Mouse (Mus musculus): ENCODE results near the gene Zkscan14.
A peak's percentile ranks its signal among the peaks of the same experiment; 100 is the strongest.
"Not testable (repeated sequence)": the region's sequence is repeated elsewhere in the genome, so short reads cannot be mapped to it uniquely, and the experiment has no call there.

Gene Zkscan14

DNA sequence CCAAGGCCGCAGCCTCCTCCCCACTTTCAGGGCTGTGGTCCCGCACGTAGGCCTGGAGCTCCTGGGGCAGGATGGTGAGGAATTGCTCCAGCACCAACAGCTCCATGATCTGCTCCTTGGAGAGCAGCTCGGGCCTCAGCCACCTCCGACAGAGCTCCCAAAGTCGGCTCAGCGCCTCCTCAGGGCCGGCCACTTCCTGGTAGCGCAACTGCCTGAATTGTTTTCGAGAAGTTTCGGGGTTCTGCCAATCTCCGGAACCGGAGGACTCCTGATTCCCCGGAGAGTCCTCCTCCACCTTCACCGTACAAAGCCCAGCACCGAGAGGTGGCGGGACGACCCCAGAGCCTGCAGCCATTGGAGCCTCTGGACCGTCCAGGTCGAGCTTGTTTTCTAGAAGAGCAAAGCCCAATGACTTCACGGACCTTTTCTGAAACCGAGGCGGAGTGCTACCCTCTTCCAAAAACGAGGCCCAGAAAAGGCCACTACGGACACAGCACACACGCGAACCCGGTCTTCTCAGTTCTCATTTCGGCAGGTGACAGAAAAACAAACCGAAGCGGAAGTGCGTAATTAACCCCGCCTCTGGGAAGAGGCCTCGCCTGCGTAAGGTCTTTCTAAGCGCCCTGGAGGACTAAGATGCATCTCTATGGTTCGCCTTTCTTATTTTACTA lies at the start of gene Zkscan14:
Zkscan14 (minus strand) TSS at position 548 of the 671 bp plus-strand sequence.
- peak; percentile 47 for DNase-seq (ENCODE audit: low spot score)

DNA sequence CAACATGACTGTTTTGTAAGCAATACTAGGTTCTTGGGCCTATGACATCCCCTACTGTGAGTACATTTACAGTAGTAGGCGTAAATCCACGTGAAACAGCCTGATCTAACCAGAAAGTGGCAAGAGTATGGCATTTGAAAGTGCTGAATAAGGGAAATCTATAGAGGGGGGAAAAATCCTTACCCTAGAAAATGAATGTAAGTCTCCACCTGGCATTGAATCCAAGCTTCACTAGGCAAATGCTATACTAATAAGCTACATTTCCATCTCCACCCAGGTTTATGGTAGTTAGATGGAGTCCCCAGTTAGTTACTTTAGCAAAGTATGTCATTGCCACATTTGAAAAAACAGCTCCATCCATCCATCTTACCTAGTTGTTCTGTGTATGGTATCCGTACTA lies 47.9 kb upstream of the Zkscan14 start:
- no peak for DNase-seq (ENCODE audit: low spot score)

DNA sequence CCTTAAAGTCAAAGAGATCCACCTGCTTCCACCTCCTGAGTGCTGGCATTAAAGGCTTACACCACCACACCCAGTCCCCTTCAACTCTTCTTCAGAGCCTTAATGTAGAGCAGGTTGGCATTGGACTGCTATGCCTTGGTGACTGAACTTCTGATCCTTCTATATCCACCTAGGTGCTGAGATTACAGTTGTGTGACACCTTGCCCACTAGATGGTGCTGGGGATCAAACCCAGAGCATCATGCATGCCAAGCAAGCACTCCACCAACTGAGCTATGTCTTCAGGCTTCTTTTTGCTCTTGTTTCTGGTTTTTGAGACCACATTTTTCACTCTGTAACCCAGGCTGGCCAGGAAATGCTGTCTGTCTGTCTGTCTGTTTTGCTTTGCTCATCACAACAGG lies 33.0 kb upstream of the Zkscan14 start:
- DNase-seq (ENCODE audit: low spot score): no peak

DNA sequence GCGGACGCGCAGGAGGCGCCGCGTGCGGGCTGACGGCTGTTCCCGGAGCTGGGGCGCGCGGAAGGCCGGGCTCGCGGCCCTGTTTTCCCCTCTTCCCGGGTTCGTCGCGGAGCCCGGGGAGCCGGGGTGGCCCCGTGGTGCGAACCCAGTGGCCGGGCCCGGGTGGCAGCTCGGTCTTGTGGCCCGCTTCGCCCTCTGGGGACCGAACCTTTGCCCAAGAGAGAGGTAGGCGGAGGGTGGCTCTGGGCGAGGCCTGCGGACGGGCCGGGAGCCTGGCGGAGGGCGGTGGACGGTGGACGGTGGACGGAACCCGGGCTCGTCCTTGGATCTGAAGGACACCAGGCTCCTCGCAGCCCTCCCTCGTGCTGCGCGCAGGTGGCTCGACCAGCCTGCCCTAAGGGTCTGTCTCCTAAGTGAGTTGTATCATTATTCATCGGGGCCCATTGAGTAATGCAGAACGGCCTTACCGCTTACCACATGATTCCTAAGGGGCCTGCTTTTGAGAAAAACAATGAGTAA lies 30.3 kb upstream of the Zkscan14 start:
- no peak for DNase-seq (ENCODE audit: low spot score)

DNA sequence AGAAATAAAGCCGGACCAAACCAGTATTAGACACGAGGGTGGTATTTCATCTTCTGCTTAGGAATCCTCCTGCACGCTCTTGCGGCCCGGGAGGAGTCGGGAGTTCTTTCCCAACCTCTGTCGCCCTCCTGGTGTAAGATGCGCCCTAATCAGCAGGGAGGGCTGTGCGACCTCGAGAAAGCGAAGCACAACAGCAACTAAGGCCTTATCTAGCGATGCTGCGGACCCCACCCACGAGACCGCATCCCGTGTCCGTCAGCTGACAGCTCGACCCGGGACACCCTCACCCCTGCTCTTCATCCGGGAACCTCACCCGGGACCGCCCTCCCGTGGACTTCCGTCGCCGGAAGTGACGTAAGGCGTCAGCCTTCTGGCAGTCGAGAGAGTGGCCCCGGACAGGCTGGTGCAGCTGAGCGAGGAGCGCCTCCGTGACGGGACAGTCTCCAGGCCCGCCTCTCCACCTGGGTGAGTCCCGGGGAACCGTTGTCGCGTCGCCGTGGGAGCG lies 29.8 kb upstream of the Zkscan14 start, which contains the start of gene Zfp655:
Zfp655 (plus strand) TSS at position 349 of the 505 bp plus-strand sequence.
- DNase-seq (ENCODE audit: low spot score): peak; percentile 96

DNA sequence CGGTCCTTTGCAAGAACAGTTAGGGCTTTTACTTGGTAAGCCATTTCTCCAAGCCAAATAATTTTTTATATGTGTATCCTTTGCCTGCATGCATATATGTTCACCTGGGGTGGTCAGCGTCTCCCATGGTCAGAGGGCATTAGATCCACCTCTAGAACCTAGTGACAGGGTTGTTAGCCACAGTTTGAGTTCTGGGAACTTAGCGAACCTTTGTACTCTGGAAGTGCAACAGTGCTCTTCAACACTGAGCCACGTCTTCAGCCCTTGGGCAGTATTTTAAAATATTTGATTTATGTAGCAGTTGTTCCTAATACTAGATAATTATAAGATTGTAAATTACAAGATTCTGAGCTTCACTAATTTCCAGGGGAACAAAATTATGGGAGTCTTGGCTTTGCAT lies 29.0 kb upstream of the Zkscan14 start:
- no peak for DNase-seq (ENCODE audit: low spot score)

DNA sequence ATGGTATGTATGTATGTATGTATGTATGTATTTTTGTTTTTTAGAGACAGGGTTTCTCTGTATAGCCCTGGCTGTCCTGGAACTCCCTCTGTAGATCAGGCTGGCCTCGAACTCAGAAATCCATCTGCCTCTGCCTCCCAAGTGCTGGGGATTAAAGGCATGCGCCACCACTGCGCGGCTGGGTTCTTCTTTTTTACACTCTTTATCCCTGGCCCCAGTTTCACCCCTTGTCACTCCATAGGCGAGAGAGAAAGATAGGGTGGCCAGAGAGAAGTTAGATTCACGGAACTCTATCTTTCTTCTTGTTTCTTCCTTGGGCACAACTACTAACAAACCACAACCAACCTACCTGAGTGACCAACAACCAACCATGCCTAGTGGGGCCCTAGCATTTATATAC lies 27.6 kb upstream of the Zkscan14 start:
- DNase-seq (ENCODE audit: low spot score): not testable (repeated sequence)

DNA sequence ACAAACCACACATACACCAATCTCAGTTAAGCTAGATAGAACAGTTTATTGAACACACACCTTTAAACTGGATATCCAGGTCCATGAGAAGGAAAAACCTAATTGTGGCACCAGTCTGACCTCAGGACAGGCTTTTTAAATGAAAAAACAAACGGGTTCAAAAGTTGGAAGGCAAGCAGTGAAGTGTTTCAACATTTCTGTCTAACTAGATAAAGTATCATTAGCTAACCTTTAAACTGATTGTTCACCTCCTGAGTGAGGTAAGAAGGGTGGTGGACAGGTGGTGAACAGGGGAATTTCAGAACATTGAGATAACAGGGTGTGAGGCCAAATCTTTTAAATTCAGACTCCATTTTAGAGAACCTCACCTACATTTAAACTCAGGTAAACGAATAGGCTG lies 24.8 kb upstream of the Zkscan14 start:
- DNase-seq (ENCODE audit: low spot score): no peak

DNA sequence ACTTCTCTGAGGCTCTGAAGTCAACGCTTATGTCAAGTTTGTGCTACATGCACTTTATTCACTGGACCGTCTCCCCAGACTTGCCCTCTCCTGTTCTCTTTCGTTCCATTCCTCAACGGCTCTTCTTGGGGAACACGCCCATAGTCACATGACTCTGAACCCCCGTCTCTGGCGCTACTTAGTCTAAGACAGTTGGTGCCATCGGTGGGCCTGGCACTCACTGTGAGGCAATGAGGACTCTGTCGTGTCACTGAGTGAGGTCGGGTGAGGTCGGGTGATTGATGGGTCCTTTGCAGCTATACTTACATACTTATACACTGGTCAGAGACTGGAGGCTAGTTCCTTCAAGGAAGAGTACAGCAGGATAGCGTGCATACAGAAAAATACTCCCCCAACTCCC lies 21.7 kb upstream of the Zkscan14 start:
- no peak for DNase-seq (ENCODE audit: low spot score)

DNA sequence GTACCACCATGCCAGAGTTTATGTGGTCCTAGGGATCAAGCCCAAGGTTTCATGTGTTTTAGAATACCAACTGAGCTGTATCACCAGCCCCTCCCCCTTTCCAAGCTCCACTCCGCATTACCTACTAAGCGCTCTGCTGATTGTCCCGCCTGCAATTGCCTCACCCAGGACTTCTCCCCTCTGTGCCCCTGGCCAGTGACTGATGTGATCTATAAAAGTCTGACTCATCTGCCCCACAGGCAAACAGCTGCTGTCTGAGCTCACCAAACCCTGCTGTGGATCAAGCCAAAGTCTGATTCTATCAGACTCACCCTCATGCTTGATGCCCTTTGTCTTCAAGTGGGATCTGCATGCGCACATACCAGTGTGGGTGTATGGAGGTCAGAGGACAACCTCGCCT lies 21.2 kb upstream of the Zkscan14 start:
- no peak for DNase-seq (ENCODE audit: low spot score)

DNA sequence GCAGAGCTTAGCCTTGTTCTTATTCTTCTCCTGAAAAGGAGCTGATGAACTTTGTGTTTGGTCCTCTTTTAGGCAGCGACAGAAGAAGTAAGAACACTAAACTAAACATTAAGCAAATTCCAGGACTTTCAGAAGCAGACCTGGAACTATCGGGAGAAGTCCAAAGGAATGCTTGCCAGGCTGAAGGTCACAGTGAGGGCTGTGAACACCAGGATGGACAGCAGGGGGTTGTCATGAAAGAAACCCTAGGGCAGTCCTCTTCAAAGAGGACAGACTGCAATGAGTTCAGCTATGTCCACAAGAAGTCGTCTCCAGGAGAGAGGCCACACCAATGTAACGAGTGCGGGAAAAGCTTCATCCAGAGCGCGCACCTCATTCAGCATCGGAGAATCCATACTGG lies 18.3 kb upstream of the Zkscan14 start:
- DNase-seq (ENCODE audit: low spot score): no peak

DNA sequence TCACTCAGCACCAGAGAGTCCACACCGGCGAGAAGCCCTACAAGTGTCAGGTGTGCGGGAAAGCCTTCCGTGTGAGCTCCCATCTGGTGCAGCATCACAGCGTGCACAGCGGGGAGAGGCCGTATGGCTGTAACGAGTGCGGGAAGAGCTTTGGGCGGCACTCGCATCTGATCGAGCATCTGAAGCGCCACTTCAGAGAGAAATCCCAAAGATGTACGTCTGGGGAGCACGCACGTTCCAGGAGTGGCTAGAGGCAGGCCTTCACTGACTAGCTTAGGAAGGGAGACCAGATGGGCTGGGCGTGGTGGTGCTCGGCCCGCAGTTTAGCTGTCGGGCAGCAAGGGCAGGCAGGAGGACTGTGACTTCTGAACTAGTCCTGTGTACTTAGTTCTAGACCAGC lies 17.0 kb upstream of the Zkscan14 start:
- no peak for DNase-seq (ENCODE audit: low spot score)

DNA sequence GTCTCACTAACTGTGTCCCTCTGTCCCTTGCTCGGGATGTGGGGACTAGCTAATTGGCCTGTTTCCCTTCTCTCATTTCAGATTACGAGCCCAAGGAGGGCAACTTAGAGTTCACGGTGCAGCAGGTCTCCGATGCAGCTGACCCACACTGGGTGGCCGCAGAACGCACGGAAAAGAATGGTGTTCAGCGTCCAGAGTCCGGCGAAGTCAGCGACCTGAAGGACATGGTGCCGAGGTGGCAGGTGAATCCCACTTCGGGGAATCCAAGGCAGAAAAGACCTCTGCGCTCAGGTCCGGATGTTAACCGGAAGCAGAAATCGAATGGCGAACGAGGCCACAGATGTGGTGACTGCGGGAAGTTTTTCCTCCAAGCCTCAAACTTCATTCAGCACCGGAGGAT lies 16.5 kb upstream of the Zkscan14 start:
- DNase-seq (ENCODE audit: low spot score): no peak

DNA sequence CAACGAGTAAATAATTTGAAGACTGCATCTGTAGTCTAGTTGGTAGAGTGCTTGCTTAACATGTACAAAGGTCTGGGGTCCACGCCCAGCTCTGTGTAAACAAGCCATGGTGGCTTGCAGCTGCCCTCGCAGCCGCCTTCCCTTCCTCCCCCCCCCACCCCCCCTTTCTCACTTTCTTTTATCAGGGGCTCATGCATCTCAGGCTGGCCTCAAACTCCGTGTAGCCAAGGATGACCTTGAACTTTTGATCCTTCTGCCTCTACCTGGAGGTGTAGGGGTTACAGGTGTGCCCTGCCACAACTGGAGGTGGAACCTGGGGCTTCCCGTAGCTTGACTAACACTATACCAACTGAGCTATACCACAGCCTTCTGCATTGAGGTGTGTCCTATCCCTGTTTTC lies 16.1 kb upstream of the Zkscan14 start:
- no peak for DNase-seq (ENCODE audit: low spot score)

DNA sequence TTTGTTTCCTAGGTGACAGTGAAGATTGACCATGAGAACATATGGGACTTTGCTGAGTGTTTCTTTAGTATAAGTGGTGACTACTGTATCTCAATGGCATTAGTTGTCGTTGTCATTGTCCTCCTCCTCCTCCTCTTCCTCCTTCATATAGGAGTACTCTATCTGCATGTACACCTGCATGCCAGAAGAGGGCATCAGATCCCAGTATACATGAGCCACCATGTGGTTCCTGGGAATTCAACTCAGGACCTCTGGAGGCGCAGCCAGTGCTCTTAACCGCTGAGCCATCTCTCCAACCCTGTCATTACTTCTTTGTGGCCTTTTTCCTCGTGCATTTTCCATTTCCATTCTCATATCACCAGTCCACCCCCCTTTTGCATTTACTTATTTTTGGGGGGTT lies 13.0 kb upstream of the Zkscan14 start:
- DNase-seq (ENCODE audit: low spot score): no peak

DNA sequence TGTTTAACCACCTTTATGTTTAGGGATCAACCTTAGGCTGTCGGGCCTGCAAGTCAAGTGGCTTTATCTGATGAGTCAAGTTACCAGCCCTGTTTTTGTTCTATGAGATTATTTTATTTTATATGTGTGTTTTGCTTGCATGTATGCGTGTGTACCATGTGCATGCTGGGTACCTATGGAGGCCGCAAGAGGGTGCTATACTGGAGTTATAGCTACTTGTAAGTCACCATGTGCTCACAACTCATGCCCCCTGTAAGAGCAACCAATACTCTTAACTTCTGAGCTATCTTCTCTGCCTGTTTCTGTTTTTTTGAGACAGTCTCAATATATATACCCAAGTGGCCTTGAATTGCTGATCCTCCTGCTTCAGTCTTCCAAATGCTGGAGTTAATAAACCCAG lies 11.8 kb upstream of the Zkscan14 start:
- DNase-seq (ENCODE audit: low spot score): no peak

DNA sequence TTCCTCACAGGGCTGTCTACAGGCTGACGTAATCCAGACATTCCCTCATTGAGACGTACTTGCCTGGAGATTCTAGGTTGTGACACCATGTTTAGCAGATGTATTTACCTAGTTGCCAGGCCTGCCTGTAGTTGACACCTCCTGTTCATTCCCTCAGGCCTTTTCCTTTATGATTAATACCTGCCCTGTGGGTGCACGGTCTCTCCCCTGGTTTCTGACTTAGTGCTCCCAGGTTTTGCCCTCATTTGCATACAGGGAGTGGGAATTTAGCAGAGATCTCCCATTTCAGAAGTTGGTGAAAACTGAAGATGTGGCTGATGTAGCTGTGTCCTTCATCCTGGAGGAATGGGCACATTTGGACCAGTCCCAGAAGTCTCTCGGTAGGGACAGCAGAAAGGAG lies 10.5 kb upstream of the Zkscan14 start:
- DNase-seq (ENCODE audit: low spot score): no peak

DNA sequence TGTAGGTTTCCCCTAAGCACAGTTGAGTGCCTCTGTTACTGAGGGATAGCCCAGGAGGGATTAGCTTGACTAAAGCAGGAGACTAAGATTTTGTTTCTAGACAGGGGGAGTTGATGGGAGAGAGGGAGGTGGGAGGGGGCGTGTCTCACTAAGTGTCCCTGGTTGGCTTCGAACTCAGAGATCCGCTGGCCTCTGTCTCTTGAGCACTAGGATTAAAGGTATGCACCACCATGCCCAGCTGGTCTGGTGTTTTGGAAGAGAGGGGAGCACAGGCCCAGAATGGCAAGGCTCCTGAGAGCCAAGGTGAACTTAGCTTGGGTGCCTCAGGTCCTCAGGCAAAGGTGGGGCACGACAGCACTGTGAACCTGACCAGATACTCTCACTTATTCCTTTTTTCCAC lies 9.7 kb upstream of the Zkscan14 start:
- no peak for DNase-seq (ENCODE audit: low spot score)

DNA sequence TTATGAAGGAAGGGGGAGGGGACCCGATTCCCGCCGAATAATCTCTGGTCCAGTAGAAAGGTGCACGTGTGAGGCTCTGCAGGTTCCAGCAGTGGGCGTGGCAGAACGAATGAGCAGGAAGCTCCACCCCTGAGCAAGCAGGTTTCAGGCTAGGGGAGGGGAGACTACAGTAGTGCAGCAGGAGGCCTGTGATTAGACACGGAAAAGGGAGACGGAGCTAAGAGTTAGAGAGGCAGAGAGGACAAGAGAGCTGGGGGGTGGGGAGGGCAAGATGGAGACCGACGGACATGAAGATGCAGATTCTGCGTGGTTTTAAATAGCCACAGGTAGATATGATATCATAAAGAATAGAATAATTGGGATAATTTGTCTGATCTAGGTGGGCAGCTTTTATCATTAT lies 6.7 kb upstream of the Zkscan14 start:
- DNase-seq (ENCODE audit: low spot score): not testable (repeated sequence)

DNA sequence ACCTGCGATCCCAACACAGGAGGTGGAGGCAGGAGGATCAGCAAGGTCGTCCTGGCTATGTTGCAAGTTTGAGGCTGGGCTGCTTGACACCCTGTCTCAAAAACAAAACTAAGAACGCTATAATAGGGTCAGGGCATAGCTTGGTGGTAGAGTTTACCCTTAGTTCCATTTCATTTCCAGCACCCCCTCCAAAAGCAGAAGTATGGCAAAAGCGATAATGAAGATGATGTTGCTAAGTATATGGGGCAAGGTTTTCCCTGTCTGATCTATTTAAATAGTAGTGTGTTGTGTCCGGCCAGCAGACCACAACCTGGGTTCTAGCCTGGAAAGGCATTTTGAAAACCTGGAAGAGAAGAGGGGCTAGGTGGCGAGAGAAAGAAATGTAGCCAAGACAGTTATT lies 6.3 kb upstream of the Zkscan14 start:
- DNase-seq (ENCODE audit: low spot score): no peak

DNA sequence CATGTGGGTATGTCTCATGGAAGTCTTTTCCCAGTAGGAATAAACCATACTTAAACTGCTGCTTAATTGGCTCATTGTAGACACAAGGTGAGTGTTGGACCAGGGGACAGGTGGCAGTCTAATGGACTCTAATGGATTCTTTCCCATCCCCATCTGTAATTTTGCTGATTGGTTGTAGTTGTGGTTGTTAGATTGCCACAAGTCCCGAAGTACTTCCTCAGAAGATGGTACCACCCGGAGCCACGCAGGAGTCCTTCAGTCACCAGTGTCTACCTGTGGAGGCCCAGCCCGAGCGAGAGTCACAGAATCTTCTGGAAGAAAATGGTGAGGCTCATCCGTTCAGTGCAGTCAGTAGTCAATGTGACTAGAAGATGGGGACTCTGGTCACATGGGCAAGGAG lies 5.7 kb upstream of the Zkscan14 start:
- DNase-seq (ENCODE audit: low spot score): no peak

DNA sequence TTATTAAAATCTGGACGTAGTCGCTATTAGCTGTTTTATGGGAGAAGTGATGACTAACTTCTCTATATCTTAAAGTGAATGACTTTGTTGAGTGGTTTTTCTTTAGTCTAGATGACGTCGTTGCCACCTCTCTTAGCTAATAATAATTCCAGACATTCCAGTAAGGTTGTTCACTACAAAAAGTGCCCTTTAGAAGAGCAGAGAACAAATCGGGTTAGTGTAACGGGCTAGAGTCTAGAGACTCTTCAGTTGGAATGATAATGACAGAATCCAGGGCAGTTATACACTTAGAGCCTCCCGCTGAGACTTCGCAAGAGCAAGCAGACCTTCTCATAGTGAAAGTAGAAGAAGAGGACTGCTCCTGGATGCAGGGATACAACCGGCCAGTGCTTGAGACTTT lies 3.4 kb upstream of the Zkscan14 start:
- no peak for DNase-seq (ENCODE audit: low spot score)

DNA sequence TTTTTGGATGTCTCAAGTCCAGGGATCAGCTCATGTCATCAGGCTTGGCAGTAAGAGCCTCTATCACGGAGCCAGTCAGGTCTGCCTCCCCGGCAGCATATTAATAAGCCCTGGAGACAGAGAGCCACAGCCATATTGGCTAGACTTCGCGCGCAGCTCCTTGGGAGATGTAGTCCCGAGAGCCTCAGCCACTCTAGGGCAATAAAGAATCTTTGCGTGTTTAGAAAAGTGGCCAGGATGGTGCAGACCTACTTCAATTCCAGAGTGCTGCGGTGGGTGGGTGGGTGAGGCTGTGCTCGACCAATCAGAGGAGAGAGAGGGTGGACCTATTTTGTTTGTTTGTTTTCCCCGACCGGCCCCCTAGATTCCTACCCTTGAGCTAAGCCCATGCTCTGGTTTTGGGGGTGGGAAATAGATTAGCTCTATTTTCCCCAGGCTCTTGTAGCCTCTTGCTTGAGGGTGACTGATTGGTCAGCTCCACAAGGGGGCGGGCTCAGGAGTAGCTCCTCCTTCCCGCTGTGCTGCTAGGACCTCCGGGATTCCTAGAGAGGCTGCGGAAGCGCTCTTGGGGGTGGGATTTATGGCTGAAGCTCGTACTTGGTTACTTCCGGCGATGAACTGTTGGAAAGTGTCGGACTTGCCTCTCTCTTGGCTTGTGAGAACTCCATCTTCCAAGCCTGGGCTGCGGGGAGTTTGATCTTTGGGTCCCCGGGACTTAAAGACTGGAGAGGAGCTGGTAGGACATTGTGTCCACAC lies 2.4 kb upstream of the Zkscan14 start, which contains the start of gene Zkscan5:
Zkscan5 (plus strand) TSS at position 627 of the 756 bp plus-strand sequence.
- peak; percentile 98 for DNase-seq (ENCODE audit: low spot score)

All from ovary, adult 18-20 months (tissue).